Comparison of ENCODE assay signal across 8 mouse cellular contexts in the genomic region with DNA sequence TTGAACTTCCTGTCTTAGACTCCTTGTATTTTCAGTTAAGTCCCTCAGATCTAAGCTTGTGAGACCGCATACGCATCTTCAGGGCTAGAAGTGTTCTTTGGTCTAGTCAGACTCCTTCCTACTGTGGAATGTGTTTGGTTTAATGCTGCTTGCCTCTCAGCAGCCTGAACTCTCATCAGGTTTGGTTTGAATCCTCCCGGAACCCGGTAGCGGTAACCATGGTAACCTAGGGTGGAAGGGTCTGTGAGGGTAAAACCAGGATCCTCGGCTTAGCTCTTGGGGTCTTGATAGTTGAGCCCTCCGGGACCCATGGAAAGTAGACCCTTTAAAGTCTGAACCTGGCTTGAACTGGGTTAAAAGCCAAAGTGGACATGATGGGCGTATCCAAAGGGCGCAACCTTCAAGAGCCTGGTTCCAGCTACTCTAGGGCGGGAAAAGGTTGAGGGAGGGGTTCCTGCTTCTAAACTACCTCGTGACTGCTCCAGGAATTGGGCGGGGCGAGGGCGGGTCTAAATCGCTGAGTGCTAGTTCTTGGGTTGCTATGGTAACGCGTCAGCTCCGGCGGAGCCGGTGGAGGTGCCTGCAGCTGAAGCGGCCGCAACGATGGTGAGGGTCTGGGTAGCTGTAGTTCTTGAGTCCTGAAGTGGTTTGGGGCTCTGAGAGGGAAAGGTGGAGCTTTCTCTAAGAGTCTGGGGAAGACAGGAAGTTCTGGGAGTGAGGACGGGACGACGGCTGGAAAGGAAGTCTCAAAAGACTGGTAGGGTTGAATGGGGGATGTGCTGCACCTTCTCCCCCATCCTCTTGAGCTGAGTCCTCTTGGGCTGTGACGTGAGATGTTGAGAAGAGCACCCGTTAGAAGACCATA. TPM values are rescaled to one million over a fixed set of nuclear protein-coding genes. Genes with fewer than 3 reads are reported as not detected.
A peak's percentile ranks its signal among the peaks of the same experiment; 100 is the strongest.
DNase-seq lines count a peak whose midpoint lies in the region; ATAC-seq and TF ChIP-seq lines count a peak whose summit lies in the region.

A gene (plus strand): TSS at position 226 of the 865 bp plus-strand sequence.

- peak; percentile 85 for DNase-seq in urinary bladder, postnatal 14 days (ENCODE audit: low spot score)
- no peak for DNase-seq in urinary bladder, adult 2 months (ENCODE audit: low spot score)
- peak; percentile 81 for DNase-seq in heart, postnatal 25 days (ENCODE audit: low spot score)
- peak; percentile 92 to 95 for DNase-seq in kidney, postnatal 4 days
- DNase-seq in neural tube, embryonic 11.5 days (ENCODE audit: low spot score), result peak; percentile 92

- 3% methylated on average over 28 of the region's 28 CpGs for WGBS in forebrain, embryonic 16.5 days
- WGBS in liver, embryonic 16.5 days (ENCODE audit: insufficient replicate concordance), result 3% methylated on average over 28 of the region's 28 CpGs
- WGBS in neural tube, embryonic 11.5 days, result 4% methylated on average over 28 of the region's 28 CpGs

- intact Hi-C loops in heart, postnatal 25 days (cut with DNase I), result loop anchor here (1.0 kb wide), 1 partner anchor 20 kb away; no protein-coding TSS in a partner anchor

- no peak for TF ChIP-seq CTCF in testis, adult 2 months (IDR thresholded peaks at IDR 0.05; ENCODE audit: control insufficient read depth, insufficient read depth, insufficient replicate concordance, low read depth, low read length)

- peak within 1 kb of the TSS; percentile 72 for H3K4me2 ChIP-seq in forebrain, embryonic 16.5 days (ENCODE audit: low read length)
- H3K4me2 ChIP-seq in liver, embryonic 16.5 days (ENCODE audit: low read depth, low read length), result peak within 1 kb of the TSS; percentile 52
- H3K4me2 ChIP-seq in neural tube, embryonic 11.5 days (ENCODE audit: low read depth), result peak within 1 kb of the TSS; percentile 52

- ATAC-seq in forebrain, embryonic 16.5 days, result peak; percentile 94
- peak; percentile 45 for ATAC-seq in liver, embryonic 16.5 days (ENCODE audit: low read depth)
- ATAC-seq in neural tube, embryonic 11.5 days (ENCODE audit: insufficient read depth, low FRiP score, low TSS enrichment), result peak; percentile 84

- H3K36me3 ChIP-seq in forebrain, embryonic 16.5 days (ENCODE audit: control insufficient read depth, insufficient read depth), result no peaks in the 10 kb centered on the region
- H3K36me3 ChIP-seq in liver, embryonic 16.5 days (ENCODE audit: control insufficient read depth, insufficient read depth), result no peaks in the 10 kb centered on the region
- no peaks in the 10 kb centered on the region for H3K36me3 ChIP-seq in neural tube, embryonic 11.5 days (ENCODE audit: control insufficient read depth, insufficient read depth, low read length)
- H3K36me3 ChIP-seq in testis, adult 2 months (ENCODE audit: control insufficient read depth, insufficient read depth, low read length), result no peaks in the 10 kb centered on the region

- peaks cover 2% of the 10 kb centered on the region; the same call in 1 of the 2 replicates for H3K9me3 ChIP-seq in forebrain, embryonic 16.5 days (ENCODE audit: control insufficient read depth, low read length)
- no peaks in the 10 kb centered on the region for H3K9me3 ChIP-seq in liver, embryonic 16.5 days (replicated peaks; ENCODE audit: control insufficient read depth, low read length)
- H3K9me3 ChIP-seq in neural tube, embryonic 11.5 days (ENCODE audit: control insufficient read depth, low read length), result no peaks in the 10 kb centered on the region

- H3K27me3 ChIP-seq in forebrain, embryonic 16.5 days (replicated peaks; ENCODE audit: control insufficient read depth, insufficient read depth, low read length), result no peaks in the 10 kb centered on the region
- peaks cover 8% of the 10 kb centered on the region for H3K27me3 ChIP-seq in liver, embryonic 16.5 days (ENCODE audit: control insufficient read depth, insufficient read depth, low read depth, low read length)
- no peaks in the 10 kb centered on the region for H3K27me3 ChIP-seq in neural tube, embryonic 11.5 days (ENCODE audit: control insufficient read depth, insufficient read depth, low read length)
- H3K27me3 ChIP-seq in testis, adult 2 months (ENCODE audit: control insufficient read depth, insufficient read depth, low read length), result no peaks in the 10 kb centered on the region

- peak; percentile 75 for TF ChIP-seq POLR2A in testis, adult 2 months (IDR thresholded peaks at IDR 0.05; ENCODE audit: control insufficient read depth, low read depth, low read length)

- H3K4me1 ChIP-seq in forebrain, embryonic 16.5 days (replicated peaks; ENCODE audit: control insufficient read depth, insufficient read depth, low read length), result peaks cover 10% of the 10 kb centered on the region
- peaks cover 11% of the 10 kb centered on the region for H3K4me1 ChIP-seq in liver, embryonic 16.5 days (ENCODE audit: control insufficient read depth, low read depth, low read length)
- H3K4me1 ChIP-seq in neural tube, embryonic 11.5 days (ENCODE audit: control insufficient read depth, insufficient read depth, low read length), result peaks cover 7% of the 10 kb centered on the region
- H3K4me1 ChIP-seq in testis, adult 2 months (ENCODE audit: control insufficient read depth, insufficient read depth, low read length), result peaks cover 10% of the 10 kb centered on the region

- no peak within 1 kb of the TSS; the same call in 1 of the 2 replicates for H3K9ac ChIP-seq in forebrain, embryonic 16.5 days (replicated peaks; ENCODE audit: low read depth, low read length)
- no peak within 1 kb of the TSS for H3K9ac ChIP-seq in liver, embryonic 16.5 days (ENCODE audit: low read depth, low read length)
- H3K9ac ChIP-seq in neural tube, embryonic 11.5 days (ENCODE audit: low read length), result 0 out of 2 replicates have a peak within 1 kb of the TSS, but pooled peaks have one; percentile 23

- no peak within 1 kb of the TSS for H3K27ac ChIP-seq in forebrain, embryonic 16.5 days (ENCODE audit: low read length)
- no peak within 1 kb of the TSS for H3K27ac ChIP-seq in liver, embryonic 16.5 days (ENCODE audit: low read length)
- no peak within 1 kb of the TSS for H3K27ac ChIP-seq in neural tube, embryonic 11.5 days (ENCODE audit: low read depth, low read length)
- peak within 1 kb of the TSS; percentile 76 for H3K27ac ChIP-seq in testis, adult 2 months (ENCODE audit: control insufficient read depth, insufficient read depth, low read depth, low read length)

- peak within 1 kb of the TSS; percentile 46 for H3K4me3 ChIP-seq in forebrain, embryonic 16.5 days (replicated peaks; ENCODE audit: low read length)
- H3K4me3 ChIP-seq in liver, embryonic 16.5 days (ENCODE audit: low read depth, low read length), result peak within 1 kb of the TSS; percentile 32
- peak within 1 kb of the TSS; percentile 22 for H3K4me3 ChIP-seq in neural tube, embryonic 11.5 days (ENCODE audit: low read depth, low read length)
- H3K4me3 ChIP-seq in testis, adult 2 months (ENCODE audit: control insufficient read depth, low read depth, low read length), result peak within 1 kb of the TSS; percentile 88

RNA-seq across cellular contexts. Expression of the gene that starts here (rescaled TPM):
- 0.66 and 1.2 TPM in 2 replicates for polyA plus RNA-seq in urinary bladder, adult 2 months (2012; rRNA removed)
- 1.8 and 3.0 TPM in 2 replicates for polyA plus RNA-seq in forebrain, embryonic 16.5 days (2015; fragmentation: Nextera tagmentation; extraction: Ambion mirVana)
- total RNA-seq in heart, postnatal 25 days (2021), result under 1 TPM; 0.34 to 0.39 TPM
- polyA plus RNA-seq in liver, embryonic 16.5 days (2015; fragmentation: Nextera tagmentation; extraction: Ambion mirVana), result 0.21 and 0.40 TPM in 2 replicates
- polyA plus RNA-seq in neural tube, embryonic 11.5 days (2014; fragmentation: Nextera tagmentation; extraction: Ambion mirVana), result 1.7 and 2.5 TPM in 2 replicates
- 302 and 305 TPM in 2 replicates for polyA plus RNA-seq in testis, adult 2 months (2012; rRNA removed)

Comparison
In these comparisons a context has a peak if more than half of its experiments do, and no peak if none do; other contexts are left out.
1. RNA of the gene that starts here (polyA plus RNA-seq): 302 to 305 TPM in testis, adult 2 months; 1.8 to 3.0 TPM in forebrain, embryonic 16.5 days, 1.7 to 2.5 TPM in neural tube, embryonic 11.5 days, 0.66 to 1.2 TPM in urinary bladder, adult 2 months and 0.21 to 0.40 TPM in liver, embryonic 16.5 days; every median in the first group is over 10 times any median in the second.
2. Peak in DNase-seq in heart, postnatal 25 days; RNA of the gene not detected or under 1 TPM.
3. Peak in ATAC-seq, H3K4me3 ChIP-seq and H3K4me2 ChIP-seq in liver, embryonic 16.5 days; RNA of the gene not detected or under 1 TPM.
4. H3K4me3 ChIP-seq: peak in every context shown above with its lines; median percentile 88 in testis, adult 2 months; 46 in forebrain, embryonic 16.5 days; 32 in liver, embryonic 16.5 days; 22 in neural tube, embryonic 11.5 days.
5. Peak in every context shown above with its lines, with median percentiles within 50 percentile points of each other: ATAC-seq and H3K4me2 ChIP-seq.